Mouse (Mus musculus): ENCODE measurements around the gene Phka2.

Phka2 gene

GRCm38 (mm10) chrX:160502048-160503041, at the start of gene Phka2:
Phka2 (plus strand) TSS chrX:160502166.
- peak; percentile 66 for DNase-seq (ENCODE audit: low spot score)

- no peak for DNase-seq (ENCODE audit: low spot score)
Observed at GRCm38 (mm10) chrX:160455686-160456085, 46.3 kb upstream of the Phka2 start.

- DNase-seq (ENCODE audit: low spot score) = no peak
Observed at GRCm38 (mm10) chrX:160471257-160471786, 30.6 kb upstream of the Phka2 start.

- DNase-seq (ENCODE audit: low spot score) = no peak
Observed at GRCm38 (mm10) chrX:160489784-160490183, 12.2 kb upstream of the Phka2 start.

- no peak for DNase-seq (ENCODE audit: low spot score)
Observed at GRCm38 (mm10) chrX:160494333-160494732, 7.6 kb upstream of the Phka2 start.

- DNase-seq (ENCODE audit: low spot score) = no peak
Observed at GRCm38 (mm10) chrX:160494921-160495320, 7.0 kb upstream of the Phka2 start.

- DNase-seq (ENCODE audit: low spot score) = no peak
Observed at GRCm38 (mm10) chrX:160496473-160496872, 5.5 kb upstream of the Phka2 start.

- DNase-seq (ENCODE audit: low spot score) = no peak
Observed at GRCm38 (mm10) chrX:160501095-160501494, 871 bp upstream of the Phka2 start.

GRCm38 (mm10) chrX:160501687-160502047, 299 bp upstream of the Phka2 start:
- no peak for DNase-seq (ENCODE audit: low spot score)

- DNase-seq (ENCODE audit: low spot score) = no peak
Observed at GRCm38 (mm10) chrX:160509046-160509445, 7.1 kb downstream of the Phka2 start.

GRCm38 (mm10) chrX:160510197-160510596, 8.2 kb downstream of the Phka2 start:
- DNase-seq (ENCODE audit: low spot score) = no peak

GRCm38 (mm10) chrX:160516027-160516426, 14.1 kb downstream of the Phka2 start:
- DNase-seq (ENCODE audit: low spot score) = no peak

GRCm38 (mm10) chrX:160542772-160543171, 40.8 kb downstream of the Phka2 start:
- DNase-seq (ENCODE audit: low spot score) = no peak

- no peak for DNase-seq (ENCODE audit: low spot score)
Observed at GRCm38 (mm10) chrX:160548875-160549274, 46.9 kb downstream of the Phka2 start.

- no peak for DNase-seq (ENCODE audit: low spot score)
Observed at GRCm38 (mm10) chrX:160552066-160552465, 50.1 kb downstream of the Phka2 start.

GRCm38 (mm10) chrX:160583589-160583988, 81.6 kb downstream of the Phka2 start:
- no peak for DNase-seq (ENCODE audit: low spot score)

- DNase-seq (ENCODE audit: low spot score) = no peak
Observed at GRCm38 (mm10) chrX:160584148-160584838, 82.3 kb downstream of the Phka2 start.

- no peak for DNase-seq (ENCODE audit: low spot score)
Observed at GRCm38 (mm10) chrX:160585110-160585509, 83.1 kb downstream of the Phka2 start.

- no peak for DNase-seq (ENCODE audit: low spot score)
Observed at GRCm38 (mm10) chrX:160588523-160588922, 86.6 kb downstream of the Phka2 start.

GRCm38 (mm10) chrX:160590147-160590546, 88.2 kb downstream of the Phka2 start:
- no peak for DNase-seq (ENCODE audit: low spot score)

- no peak for DNase-seq (ENCODE audit: low spot score)
Observed at GRCm38 (mm10) chrX:160592933-160593332, 91.0 kb downstream of the Phka2 start.

GRCm38 (mm10) chrX:160598055-160598454, 96.1 kb downstream of the Phka2 start:
- DNase-seq (ENCODE audit: low spot score) = no peak

Measured in ovary, adult 18-20 months (tissue).